Comparison of ENCODE assay signal across 7 mouse cellular contexts in the genomic region with DNA sequence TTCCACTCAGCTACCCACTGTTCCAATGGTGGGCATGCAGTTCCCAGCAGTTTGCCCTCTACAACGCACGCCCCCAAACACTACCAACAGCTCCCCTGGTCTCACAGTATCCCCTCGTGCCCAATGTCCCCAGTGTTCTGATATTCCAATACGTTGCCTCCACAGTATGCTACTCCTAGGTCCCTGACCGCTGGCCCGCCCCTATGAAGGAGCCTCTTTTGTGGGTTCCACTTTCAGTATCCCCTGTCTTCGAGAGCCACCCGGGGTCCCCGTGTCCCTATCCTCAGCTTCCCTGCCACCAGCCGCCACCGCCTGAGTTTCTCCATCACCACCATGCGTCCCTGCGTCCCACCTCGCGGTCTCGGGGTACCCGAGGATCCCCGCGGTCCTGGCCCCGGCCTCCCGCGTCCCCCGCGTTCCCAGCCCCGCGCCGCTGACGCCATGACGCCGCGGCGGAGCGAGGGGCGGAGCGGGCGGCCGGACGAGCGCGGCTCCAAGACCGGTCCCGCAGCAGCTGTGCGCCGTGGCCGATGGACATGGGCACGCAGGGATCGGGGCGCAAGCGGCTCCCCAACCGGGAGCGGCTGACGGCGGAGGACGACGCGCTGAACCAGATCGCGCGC. TPM values are rescaled to one million over a fixed set of nuclear protein-coding genes. Genes with fewer than 3 reads are reported as not detected.
DNase-seq lines count a peak whose midpoint lies in the region; ATAC-seq and TF ChIP-seq lines count a peak whose summit lies in the region.

TSS of gene Lrrfip1 (plus strand) at position 470 of the 623 bp plus-strand sequence.

- no peak for TF ChIP-seq POLR2A in bone marrow macrophage, adult 2 months (IDR thresholded peaks at IDR 0.05; ENCODE audit: borderline replicate concordance, low read depth, low read length)

- H3K4me1 ChIP-seq in bone marrow macrophage, adult 2 months (ENCODE audit: control insufficient read depth, insufficient read depth, low read length), result peaks cover 12% of the 10 kb centered on the region
- peaks cover 38% of the 10 kb centered on the region for H3K4me1 ChIP-seq in forebrain, embryonic 10.5 days
- peaks cover 57% of the 10 kb centered on the region for H3K4me1 ChIP-seq in heart, embryonic 13.5 days
- H3K4me1 ChIP-seq in lung, embryonic 15.5 days, result peaks cover 33% of the 10 kb centered on the region

- H3K9me3 ChIP-seq in forebrain, embryonic 10.5 days, result peaks cover 8% of the 10 kb centered on the region; the same call in 1 of the 2 replicates
- no peaks in the 10 kb centered on the region; the same call in 1 of the 2 replicates for H3K9me3 ChIP-seq in heart, embryonic 13.5 days
- no peaks in the 10 kb centered on the region for H3K9me3 ChIP-seq in lung, embryonic 15.5 days

- peak within 1 kb of the TSS; percentile 97 for H3K4me3 ChIP-seq in bone marrow macrophage, adult 2 months (ENCODE audit: insufficient read depth, low read length)
- H3K4me3 ChIP-seq in forebrain, embryonic 10.5 days, result peak within 1 kb of the TSS; percentile 73
- H3K4me3 ChIP-seq in heart, embryonic 13.5 days, result peak within 1 kb of the TSS; percentile 81
- H3K4me3 ChIP-seq in lung, embryonic 15.5 days, result peak within 1 kb of the TSS; percentile 61

- TF ChIP-seq CTCF in bone marrow macrophage, adult 2 months (IDR thresholded peaks at IDR 0.05; ENCODE audit: low read depth, low read length), result no peak

- 0 out of 2 replicates have a peak, but pooled peaks cover 2% of the 10 kb centered on the region for H3K36me3 ChIP-seq in forebrain, embryonic 10.5 days (replicated peaks)
- H3K36me3 ChIP-seq in heart, embryonic 13.5 days, result 0 out of 2 replicates have a peak, but pooled peaks cover 3% of the 10 kb centered on the region
- H3K36me3 ChIP-seq in lung, embryonic 15.5 days, result no peaks in the 10 kb centered on the region

- peak within 1 kb of the TSS; percentile 97 for H3K9ac ChIP-seq in heart, embryonic 13.5 days
- H3K9ac ChIP-seq in lung, embryonic 15.5 days, result peak within 1 kb of the TSS; percentile 65

- H3K27me3 ChIP-seq in forebrain, embryonic 10.5 days (ENCODE audit: poor library complexity, severe bottlenecking), result peaks cover 19% of the 10 kb centered on the region
- H3K27me3 ChIP-seq in heart, embryonic 13.5 days (replicated peaks), result no peaks in the 10 kb centered on the region
- H3K27me3 ChIP-seq in lung, embryonic 15.5 days, result no peaks in the 10 kb centered on the region

- H3K4me2 ChIP-seq in heart, embryonic 13.5 days, result peak within 1 kb of the TSS; percentile 80
- peak within 1 kb of the TSS; percentile 94 for H3K4me2 ChIP-seq in lung, embryonic 15.5 days

- H3K27ac ChIP-seq in bone marrow macrophage, adult 2 months (ENCODE audit: insufficient read depth, low read depth, low read length), result peak within 1 kb of the TSS; percentile 22; the same call in 1 of the 2 replicates
- peak within 1 kb of the TSS; percentile 84 for H3K27ac ChIP-seq in forebrain, embryonic 10.5 days
- peak within 1 kb of the TSS; percentile 99 for H3K27ac ChIP-seq in heart, embryonic 13.5 days (replicated peaks)
- peak within 1 kb of the TSS; percentile 32; the same call in 1 of the 2 replicates for H3K27ac ChIP-seq in lung, embryonic 15.5 days

- ATAC-seq in heart, embryonic 13.5 days (ENCODE audit: extremely low read depth, insufficient number of reproducible peaks, low FRiP score, low TSS enrichment), result no peak
- peak; percentile 70; the same call in 1 of the 2 replicates for ATAC-seq in lung, embryonic 15.5 days (ENCODE audit: borderline replicate concordance, extremely low read depth, low FRiP score, low TSS enrichment)

- peak; percentile 79 for DNase-seq in NIH3T3 (ENCODE audit: low read depth)
- DNase-seq in forebrain, embryonic 10.5 days (ENCODE audit: extremely low spot score, low spot score), result peak; percentile 49
- no peak for DNase-seq in large intestine, adult 2 months (ENCODE audit: low read depth, low spot score)
- peak; percentile 52 for DNase-seq in ovary, postnatal 14 days (ENCODE audit: low spot score)

- 2% methylated on average over 59 of the region's 59 CpGs for WGBS in forebrain, embryonic 10.5 days
- WGBS in heart, embryonic 13.5 days, result 2% methylated on average over 56 of the region's 59 CpGs
- WGBS in large intestine, adult 2 months, result 3% methylated on average over 59 of the region's 59 CpGs
- 1% methylated on average over 59 of the region's 59 CpGs for WGBS in lung, embryonic 15.5 days

RNA-seq across cellular contexts. Expression of gene Lrrfip1, which starts in this region (rescaled TPM):
- 98.5 and 98.7 TPM in 2 replicates for polyA plus RNA-seq in bone marrow macrophage, adult 2 months (2012; ENCODE audit: insufficient read depth, insufficient read length, missing spikeins)
- polyA plus RNA-seq in forebrain, embryonic 10.5 days (2016; fragmentation: Nextera tagmentation; extraction: Ambion mirVana), result 25.1 and 26.4 TPM in 2 replicates
- polyA plus RNA-seq in heart, embryonic 13.5 days (2015; fragmentation: Nextera tagmentation; extraction: Ambion mirVana), result 122 and 137 TPM in 2 replicates
- polyA plus RNA-seq in large intestine, adult 2 months (2012; rRNA removed), result 10.6 and 16.7 TPM in 2 replicates
- 54.8 and 60.6 TPM in 2 replicates for polyA plus RNA-seq in lung, embryonic 15.5 days (2015; fragmentation: Nextera tagmentation; extraction: Ambion mirVana)

Comparison
In these comparisons a context has a peak if more than half of its experiments do, and no peak if none do; other contexts are left out.
1. H3K27ac ChIP-seq: peak in every context shown above with its lines; median percentile 99 in heart, embryonic 13.5 days; 84 in forebrain, embryonic 10.5 days; 32 in lung, embryonic 15.5 days; 22 in bone marrow macrophage, adult 2 months.